Mouse (Mus musculus) thymus, postnatal 4 days (tissue): ENCODE data around the gene Cfap161.

Source experiments
- DNase-seq: peaks from one replicate; pipeline ENCODE4 v3.0.0; 2021

Cfap161 gene

GRCm38 (mm10) chr7:83738623-83739462 lies 55.8 kb downstream of the Cfap161 start:
- DNase-seq, result no peak

DNA sequence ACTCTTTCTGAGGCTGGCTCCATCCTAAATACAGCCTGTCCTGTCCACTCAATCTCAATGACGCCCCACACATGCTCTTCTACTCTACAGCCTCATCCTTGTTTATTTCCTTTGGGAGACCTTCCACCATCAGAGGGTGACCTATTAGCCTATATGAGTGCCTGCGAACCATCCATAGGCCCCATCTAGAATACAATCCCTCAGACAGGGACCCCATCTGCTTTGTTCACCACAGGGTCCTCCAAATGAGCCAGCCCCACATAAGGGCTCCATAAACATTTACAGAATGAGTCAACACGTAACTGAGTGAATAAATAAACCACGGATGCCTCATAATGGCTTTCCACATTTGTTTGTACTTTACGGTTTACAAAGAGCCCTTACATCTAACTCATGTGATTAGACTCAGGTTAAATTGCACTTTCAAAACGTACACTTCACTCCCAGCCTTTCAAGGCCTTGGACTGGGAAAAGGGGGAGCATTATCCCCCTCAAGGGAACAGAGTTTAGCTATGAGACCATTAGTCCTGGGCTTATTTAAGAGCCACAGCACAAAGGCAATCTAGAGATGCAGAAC lies 56.7 kb downstream of the Cfap161 start:
- no peak for DNase-seq

- DNase-seq, result no peak
Observed at GRCm38 (mm10) chr7:83736341-83737115, 58.2 kb downstream of the Cfap161 start.

DNA sequence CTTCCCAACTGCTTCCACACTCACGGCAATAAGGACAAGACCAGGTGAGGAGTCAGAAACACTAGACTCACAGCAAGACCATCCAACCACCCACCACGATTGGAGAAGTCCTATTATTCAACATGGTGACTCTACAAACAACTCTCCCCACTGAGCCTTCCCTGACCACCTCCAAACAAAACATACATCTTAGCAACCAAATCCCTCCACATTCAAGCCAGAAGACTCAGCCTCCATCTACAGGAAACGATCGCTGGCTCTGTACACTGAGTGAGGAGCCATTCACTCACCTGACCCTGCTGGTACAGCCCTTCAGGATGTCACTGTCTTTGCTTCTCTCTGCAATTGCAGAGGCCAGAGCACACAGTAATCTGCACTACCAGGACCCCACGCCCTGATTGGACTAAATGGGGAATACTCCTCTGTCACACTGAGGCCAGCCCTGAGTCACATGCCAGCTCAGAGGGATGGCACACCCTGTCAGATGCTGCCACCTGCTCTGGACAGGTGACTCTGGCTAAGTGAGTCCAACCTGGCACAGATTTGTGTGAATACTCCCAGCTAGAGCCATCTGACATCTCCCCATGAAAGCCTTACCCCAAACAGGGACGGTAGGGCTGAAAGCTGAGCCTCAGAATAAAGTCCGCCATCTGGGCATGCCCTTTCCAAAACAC lies 59.4 kb downstream of the Cfap161 start:
- no peak for DNase-seq

DNA sequence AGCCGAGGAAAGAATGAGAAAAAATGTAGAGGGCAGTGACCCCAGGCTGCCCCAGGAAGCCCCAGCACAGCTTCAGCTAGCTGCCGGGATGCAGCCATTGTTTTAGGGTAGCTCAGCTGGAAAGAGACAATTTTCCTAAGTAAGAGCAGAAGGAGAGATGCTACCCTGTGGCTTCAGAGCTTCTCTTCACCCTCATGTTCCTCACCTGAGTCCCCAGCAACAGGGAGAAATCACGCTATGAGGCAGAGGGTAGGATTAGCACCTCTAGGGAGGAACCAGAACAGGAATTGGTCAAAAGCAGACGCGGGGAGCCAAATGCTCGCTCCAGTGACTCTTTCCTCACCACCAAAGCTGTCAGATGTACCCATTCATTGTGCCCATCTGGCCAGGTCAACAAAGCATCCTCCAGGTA lies 60.0 kb downstream of the Cfap161 start:
- no peak for DNase-seq

GRCm38 (mm10) chr7:83734246-83734645 lies 60.4 kb downstream of the Cfap161 start:
- no peak for DNase-seq

DNA sequence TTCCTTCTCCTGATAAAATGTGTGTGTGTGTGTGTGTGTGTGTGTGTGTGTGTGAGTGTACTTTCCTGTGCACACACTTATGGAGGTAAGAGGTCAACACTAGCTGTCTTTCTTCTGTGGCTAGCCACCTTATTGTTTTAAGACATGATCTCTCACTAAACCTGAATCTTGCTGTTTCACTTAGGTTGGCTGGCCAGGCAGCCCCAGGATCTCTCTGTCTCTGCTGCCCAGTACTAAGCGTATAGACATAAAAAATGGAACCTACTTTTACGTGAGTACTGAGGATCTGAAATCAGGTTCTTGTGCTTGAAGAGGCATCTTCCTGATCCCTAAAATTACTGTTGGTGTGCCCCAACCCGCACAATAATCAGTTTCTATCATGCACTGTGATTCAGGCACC lies 61.9 kb downstream of the Cfap161 start:
- DNase-seq, result no peak

DNA sequence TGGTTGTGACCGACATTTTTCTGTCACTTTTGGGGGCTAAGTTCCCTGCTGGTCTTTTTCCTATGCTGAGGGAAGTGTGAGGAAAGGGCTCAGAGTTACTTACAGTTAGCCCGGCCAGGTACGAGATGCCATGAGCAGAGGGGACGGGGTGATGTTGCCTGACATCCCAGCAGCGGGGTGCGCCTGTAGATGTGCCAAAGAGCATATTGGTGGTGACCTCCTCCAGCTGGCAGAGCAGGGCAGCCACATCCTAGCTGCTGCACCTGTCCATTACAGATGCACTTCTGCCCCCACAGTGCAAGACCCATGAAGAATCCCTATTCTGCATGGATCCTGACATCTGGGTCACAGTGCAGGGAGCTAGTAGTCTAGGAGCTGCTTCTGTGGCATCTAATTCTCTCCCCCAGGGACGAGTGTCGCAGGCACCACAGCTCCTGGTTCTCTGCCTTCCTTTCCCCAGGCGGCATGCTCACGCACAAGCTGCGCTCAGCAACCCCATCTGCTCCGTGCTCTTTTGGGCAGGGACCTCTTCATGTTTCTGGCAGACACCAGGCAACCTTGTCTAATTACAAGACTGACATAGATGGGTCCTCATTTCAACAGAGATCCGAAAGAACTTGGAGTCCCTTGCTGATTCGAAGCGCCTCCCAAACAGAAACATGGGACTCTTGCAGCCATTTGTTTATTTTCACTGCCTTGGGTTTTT lies 62.6 kb downstream of the Cfap161 start:
- DNase-seq, result no peak

GRCm38 (mm10) chr7:83731297-83731696 lies 63.4 kb downstream of the Cfap161 start:
- no peak for DNase-seq

DNA sequence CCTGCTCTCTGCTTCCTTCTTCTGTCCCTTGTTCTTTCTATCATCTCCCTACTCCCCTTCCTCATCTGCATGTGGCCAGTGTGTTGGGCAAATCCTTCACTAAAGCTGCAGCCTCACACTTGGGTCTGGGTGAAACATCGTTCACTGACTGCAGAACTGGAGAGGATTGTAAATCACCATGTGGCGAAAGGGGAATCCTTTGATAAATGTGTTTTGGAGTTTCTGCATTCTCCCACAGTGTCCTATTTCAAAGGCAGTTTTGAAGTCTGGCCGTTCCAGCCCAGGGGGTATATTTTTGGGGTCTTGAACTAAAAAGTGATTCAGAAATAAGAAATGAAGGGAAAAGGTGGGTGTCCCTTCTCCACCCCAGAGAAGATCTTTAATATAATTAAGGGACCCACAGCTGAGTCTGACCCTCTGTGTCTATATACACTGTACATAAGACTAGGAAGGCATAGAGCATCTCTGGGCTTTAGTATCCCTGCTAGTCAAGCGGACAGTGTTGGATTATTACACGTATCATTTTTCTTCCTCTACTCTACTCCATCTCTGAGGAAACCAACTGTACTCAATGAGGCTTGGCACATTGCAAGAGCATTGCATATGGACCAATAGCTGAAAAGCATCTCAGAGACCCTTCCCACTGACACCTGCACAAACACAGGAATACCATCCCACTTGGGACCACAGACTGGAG lies 67.6 kb downstream of the Cfap161 start:
- DNase-seq, result no peak

DNA sequence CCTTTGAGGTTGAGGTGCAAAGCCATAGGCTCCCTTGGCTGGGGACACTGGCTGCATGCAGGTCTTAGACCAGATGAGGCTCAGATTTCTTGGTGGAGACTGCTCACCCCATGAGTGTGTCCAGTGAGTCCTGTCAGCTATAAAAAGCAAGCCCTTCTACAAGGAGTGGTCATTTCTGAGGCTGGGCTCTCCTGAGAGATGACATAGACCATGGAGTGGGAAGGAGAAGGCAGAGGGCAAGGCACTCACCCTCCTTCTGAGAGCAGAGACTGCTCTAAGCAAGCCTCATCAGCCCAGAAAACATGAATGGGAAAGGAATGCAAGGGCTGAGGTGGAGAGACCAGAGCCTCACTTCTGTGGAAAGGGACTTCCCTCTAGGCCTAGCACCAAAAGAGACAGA lies 68.9 kb downstream of the Cfap161 start:
- no peak for DNase-seq

DNA sequence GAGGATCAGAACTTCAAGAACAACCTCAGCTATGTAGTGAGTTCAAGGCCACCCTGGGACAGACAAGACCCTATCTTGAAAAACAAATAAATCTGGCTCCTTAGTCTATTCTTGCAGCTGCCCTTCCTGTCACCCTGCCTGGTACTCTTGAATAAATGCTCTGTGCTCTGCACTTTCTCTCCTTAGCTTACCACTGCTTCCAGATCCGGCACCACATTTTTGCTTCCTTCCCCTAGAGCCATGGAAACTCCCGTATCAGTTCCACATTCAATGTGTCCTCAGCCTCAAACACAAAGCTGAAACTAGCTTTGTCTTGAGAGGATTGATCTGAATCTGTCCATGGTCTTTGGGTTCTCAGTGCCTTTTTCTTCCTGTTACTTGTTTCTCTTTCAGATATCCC lies 70.1 kb downstream of the Cfap161 start:
- DNase-seq, result no peak
